Mouse (Mus musculus) T-helper 17 cell (primary cell): ENCODE data around the gene Ctsl.

ENCODE experiments used
- in situ Hi-C, 2 experiments: fragments of 300-600 bp; cut with MboI, MseI; formaldehyde crosslinking; loops; 1 replicate in 1 of 2; 2 replicates in 1 of 2; pipeline ENCODE4 v1.15.1; 2025; ENCODE audit warnings: high pct_unique_total_duplicates in 2 of 2

Gene Ctsl

GRCm38 (mm10) chr13:64319782-64320181, 50.9 kb downstream of the Ctsl start:
- in situ Hi-C loops: loop anchor here (5.0 to 25.0 kb wide), 4 partner anchors 43 to 793 kb away; partner anchors contain the start of gene Mfsd14b (in 2 of the 2)

GRCm38 (mm10) chr13:64318355-64318754, 52.3 kb downstream of the Ctsl start:
- in situ Hi-C loops: loop anchor here (5.0 to 25.0 kb wide), 3 partner anchors 44 to 794 kb away; partner anchors contain the start of gene Mfsd14b (in 2 of the 2)

DNA sequence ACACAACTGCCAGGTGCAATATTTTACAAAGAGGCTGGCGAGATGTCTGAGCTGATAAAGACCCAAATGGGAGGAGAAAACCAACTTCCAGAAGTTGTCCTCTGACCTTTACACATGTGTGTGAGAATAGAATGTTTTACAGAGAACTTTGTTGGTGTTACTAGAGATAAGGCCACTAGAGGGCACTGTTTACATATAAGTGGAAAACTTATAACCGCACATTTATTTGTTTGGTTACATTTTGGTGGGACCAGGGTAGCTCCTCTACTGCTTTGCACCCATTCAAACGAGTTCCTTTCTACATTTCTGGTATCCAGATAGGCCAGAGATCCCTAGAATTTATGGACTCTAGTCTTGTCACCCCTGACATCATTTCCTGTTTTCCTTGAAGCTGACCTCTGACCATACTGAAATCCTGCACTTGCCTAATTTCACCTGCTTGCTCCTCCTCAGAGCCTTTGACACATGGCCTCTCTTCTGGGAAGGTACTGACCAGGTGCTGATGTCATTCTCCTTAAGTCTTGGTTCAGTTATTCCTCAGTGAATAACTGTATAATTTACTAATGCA, 55.1 kb downstream of the Ctsl start:
- in situ Hi-C loops: loop anchor here (5.0 to 25.0 kb wide), 3 partner anchors 47 to 797 kb away; partner anchors contain the start of gene Mfsd14b (in 2 of the 2)

- in situ Hi-C loops: loop anchor here (25.0 kb wide), 1 partner anchor 798 kb away; the partner anchor contains the start of gene Mfsd14b (in 2 of the 2)
Measured at GRCm38 (mm10) chr13:64314041-64314440, 56.6 kb downstream of the Ctsl start.

GRCm38 (mm10) chr13:64312916-64313289, 57.8 kb downstream of the Ctsl start:
- in situ Hi-C loops: loop anchor here (25.0 kb wide), 1 partner anchor 799 kb away; the partner anchor contains the start of gene Mfsd14b (in 2 of the 2)

DNA sequence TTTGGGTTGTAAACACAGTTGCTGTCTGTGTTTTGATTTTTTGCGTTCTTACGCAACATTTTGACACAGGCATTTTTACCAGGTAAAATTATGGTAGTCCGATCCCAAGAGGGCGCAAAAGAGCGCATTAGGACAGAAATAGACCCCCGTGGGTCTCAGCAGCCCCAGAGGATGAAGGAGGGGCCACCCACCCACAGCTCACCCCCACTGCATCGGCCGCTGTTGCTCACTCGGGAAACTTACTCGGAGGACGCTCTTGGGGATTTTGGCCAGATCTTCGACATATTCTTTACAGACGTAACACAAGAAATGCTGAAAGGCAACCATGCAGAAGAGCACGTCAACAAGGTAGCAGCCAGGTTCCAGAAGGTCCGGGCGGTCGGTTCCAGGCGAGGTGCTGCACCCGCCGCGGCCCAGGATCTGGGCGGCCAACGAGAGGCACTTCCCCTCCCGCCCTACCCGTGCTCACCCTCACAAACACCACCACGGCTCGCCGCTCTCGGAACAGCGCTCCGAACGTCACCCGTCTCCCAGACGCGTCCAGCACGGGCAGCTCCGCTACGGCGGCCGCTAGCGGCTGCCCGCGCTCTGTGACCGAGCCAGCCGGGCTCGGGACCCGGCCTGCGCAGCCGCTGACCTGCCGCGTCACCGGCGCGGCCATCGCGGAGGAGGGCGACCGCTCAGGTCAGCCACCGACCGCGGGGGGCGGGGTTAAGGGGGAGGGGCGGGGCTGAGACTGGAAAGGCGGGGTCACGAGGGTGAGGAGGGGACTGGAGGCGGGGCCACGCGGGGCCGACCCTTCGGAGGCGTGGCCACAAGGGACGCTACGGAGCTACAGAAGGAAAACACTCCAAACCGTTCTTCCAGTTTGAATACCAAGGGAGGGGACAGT, 58.4 kb downstream of the Ctsl start, which contains the start of gene Aaed1:
Aaed1 (minus strand) TSS at position 687 of the 892 bp plus-strand sequence.
- in situ Hi-C loops: loop anchor here (25.0 kb wide), 1 partner anchor 800 kb away; the partner anchor contains the start of gene Mfsd14b (in 2 of the 2)

- in situ Hi-C loops: loop anchor here (25.0 kb wide), 1 partner anchor 801 kb away; the partner anchor contains the start of gene Mfsd14b (in 2 of the 2)
Measured at GRCm38 (mm10) chr13:64311266-64311665, 59.4 kb downstream of the Ctsl start.

DNA sequence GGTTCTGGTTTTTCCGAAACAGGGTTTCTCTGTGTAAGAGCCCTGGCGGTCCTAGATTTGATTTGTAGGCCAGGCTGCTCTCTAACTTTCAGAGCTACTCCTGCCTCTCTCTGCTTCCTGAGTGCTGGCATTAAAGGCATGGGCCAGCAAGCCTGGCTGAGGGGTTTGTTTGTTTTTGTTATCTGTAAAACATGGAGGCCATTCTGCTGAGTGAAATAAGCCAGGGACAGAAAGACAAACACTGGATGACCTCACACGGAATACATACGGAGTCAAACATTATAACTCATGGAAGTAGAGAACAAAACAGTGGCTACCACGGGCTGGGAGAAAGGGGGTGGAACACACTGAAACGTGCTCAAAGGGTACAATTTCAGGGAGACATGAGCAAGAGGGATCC, 60.1 kb downstream of the Ctsl start:
- in situ Hi-C loops: loop anchor here (25.0 kb wide), 1 partner anchor 802 kb away; the partner anchor contains the start of gene Mfsd14b (in 2 of the 2)

DNA sequence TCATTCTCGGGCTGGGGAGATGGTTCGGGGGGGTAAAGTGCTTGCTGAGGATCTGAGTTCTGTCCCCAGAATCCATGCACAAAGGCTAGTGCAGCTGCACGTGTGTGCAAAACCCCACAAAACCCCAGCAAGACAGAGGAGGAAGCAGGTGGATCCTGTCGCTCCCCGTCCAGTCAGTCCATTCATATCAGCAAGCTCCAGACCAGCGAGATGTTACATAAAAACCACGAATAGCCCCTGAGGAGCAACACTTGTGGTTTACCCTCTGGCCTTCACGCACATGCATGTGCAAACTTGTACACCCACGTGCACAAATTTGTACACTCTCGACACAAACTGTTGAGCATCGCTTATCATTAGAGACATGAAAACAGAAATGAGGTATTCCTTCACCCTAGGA, 60.8 kb downstream of the Ctsl start:
- in situ Hi-C loops: loop anchor here (5.0 to 25.0 kb wide), 4 partner anchors 63 to 1625 kb away; partner anchors contain the start of genes Mfsd14b (in 2 of the 2) and Habp4 (in 1 of the 2)
